Mouse (Mus musculus) liver, adult 2 months (tissue): ENCODE measurements at regions not wholly inside any gene's neighbourhood (a gene's known extent, or its start where the extent isn't known, plus 50 kb on each side); places are given as distances from the start of the nearest gene placed in this dataset.

Experiments
- DNase-seq: peaks from one replicate; pipeline ENCODE4 v3.0.0-alpha.2; 2011; ENCODE audit warnings: low read depth, low spot score; ENCODE audit errors: extremely low read depth
- H3K27ac ChIP-seq: fragments of 200-500 bp; replicated peaks from 2 replicates; pipeline ENCODE4 v1.5.1; 2012; ENCODE audit warnings: low read depth, mild to moderate bottlenecking, control low read depth, inconsistent platforms, low read length; ENCODE audit not compliant: insufficient read depth
- H3K27me3 ChIP-seq: fragments of 200-500 bp; 2 replicates; pipeline ENCODE4 v1.6.1; 2012; ENCODE audit warnings: mild to moderate bottlenecking, moderate library complexity, low read length, inconsistent platforms; ENCODE audit not compliant: control insufficient read depth, insufficient read depth
- H3K36me3 ChIP-seq: fragments of 200-500 bp; 2 replicates; pipeline ENCODE4 v1.6.1; 2012; ENCODE audit warnings: low read length, inconsistent platforms; ENCODE audit not compliant: control insufficient read depth, insufficient read depth
- H3K4me1 ChIP-seq: fragments of 200-500 bp; 2 replicates; pipeline ENCODE4 v1.6.1; 2011; ENCODE audit warnings: low read length; ENCODE audit not compliant: control insufficient read depth, insufficient read depth
- H3K4me3 ChIP-seq: fragments of 200-500 bp; 2 replicates; pipeline ENCODE4 v1.5.1; 2011; ENCODE audit warnings: low read depth, mild to moderate bottlenecking, control low read depth, low read length, moderate library complexity; ENCODE audit not compliant: insufficient read depth
- H3K79me2 ChIP-seq: fragments of 200-500 bp; 2 replicates; pipeline ENCODE4 v1.6.1; 2012; ENCODE audit warnings: inconsistent platforms, mild to moderate bottlenecking, low read length, moderate library complexity; ENCODE audit not compliant: control insufficient read depth, insufficient read depth
- H3K9ac ChIP-seq: fragments of 200-500 bp; 2 replicates; pipeline ENCODE4 v1.6.1; 2012; ENCODE audit warnings: low read depth, mild to moderate bottlenecking, control low read depth, inconsistent platforms, low read length
- CTCF ChIP-seq: fragments of 200-500 bp; IDR thresholded peaks from 2 replicates; pipeline ENCODE4 v1.5.1; 2011; ENCODE audit warnings: low read depth, low read length, control low read depth
- POLR2A ChIP-seq: fragments of 200-500 bp; IDR thresholded peaks from 2 replicates; pipeline ENCODE4 v1.6.1; 2011; ENCODE audit warnings: low read length, control low read depth; ENCODE audit not compliant: insufficient read depth; ENCODE audit errors: extremely low read depth
- WGBS: fragments of 180-500 bp; shearing (Covaris S2); methylation state at CpG from one replicate; pipeline ENCODE4 v1.1.7; 2018; 5-methylcytosine and 5-hydroxymethylcytosine counted together

- H3K27ac ChIP-seq = no peak overlapping the region
- no peaks in the 10 kb centered on the region for H3K27me3 ChIP-seq
- WGBS = 86% methylated on average over 3 of the region's 3 CpGs
- no peaks in the 10 kb centered on the region for H3K79me2 ChIP-seq
- TF ChIP-seq POLR2A = no peak
- TF ChIP-seq CTCF = no peak
- no peak overlapping the region for H3K9ac ChIP-seq
- no peak for DNase-seq
- H3K36me3 ChIP-seq = no peaks in the 10 kb centered on the region
- H3K4me3 ChIP-seq = no peak overlapping the region
- no peaks in the 10 kb centered on the region for H3K4me1 ChIP-seq
Observed at GRCm38 (mm10) chr12:26783800-26784199, 314.8 kb downstream of the Cmpk2 start.

- H3K4me1 ChIP-seq = no peaks in the 10 kb centered on the region
- WGBS = 84% methylated on average over 3 of the region's 3 CpGs
- DNase-seq = no peak
Observed at GRCm38 (mm10) chr12:26781537-26781936, 312.5 kb downstream of the Cmpk2 start.

GRCm38 (mm10) chr12:26778796-26779195 is 309.8 kb downstream of the Cmpk2 start:
- no peak for DNase-seq
- TF ChIP-seq POLR2A (no peak), CTCF (no peak)
- 62% methylated on average over 3 of the region's 3 CpGs for WGBS
- Histone ChIP-seq H3K9ac (no peak overlapping the region), H3K79me2 (no peaks in the 10 kb centered on the region), H3K36me3 (no peaks in the 10 kb centered on the region), H3K27ac (no peak overlapping the region), H3K4me3 (no peak overlapping the region), H3K27me3 (no peaks in the 10 kb centered on the region), H3K4me1 (no peaks in the 10 kb centered on the region)

More at GRCm38 (mm10) chr12:26781537-26781936, 312.5 kb downstream of the Cmpk2 start:
- Histone ChIP-seq H3K9ac (no peak overlapping the region), H3K4me3 (no peak overlapping the region), H3K36me3 (no peaks in the 10 kb centered on the region), H3K79me2 (no peaks in the 10 kb centered on the region), H3K27me3 (no peaks in the 10 kb centered on the region), H3K27ac (no peak overlapping the region)
- TF ChIP-seq POLR2A (no peak), CTCF (no peak)

GRCm38 (mm10) chr12:26776986-26777385 is 308.0 kb downstream of the Cmpk2 start:
- WGBS = 94% methylated on average over 1 of the region's 1 CpGs
- TF ChIP-seq CTCF = no peak
- no peak for TF ChIP-seq POLR2A

GRCm38 (mm10) chr12:26774016-26774415 is 305.0 kb downstream of the Cmpk2 start:
- Histone ChIP-seq H3K4me1 (no peaks in the 10 kb centered on the region), H3K9ac (no peak overlapping the region), H3K27ac (no peak overlapping the region), H3K4me3 (no peak overlapping the region), H3K36me3 (no peaks in the 10 kb centered on the region), H3K79me2 (no peaks in the 10 kb centered on the region), H3K27me3 (no peaks in the 10 kb centered on the region)
- no peak for DNase-seq
- 81% methylated on average over 2 of the region's 2 CpGs for WGBS
- TF ChIP-seq POLR2A (no peak), CTCF (no peak)

More at GRCm38 (mm10) chr12:26776986-26777385, 308.0 kb downstream of the Cmpk2 start:
- Histone ChIP-seq H3K9ac (no peak overlapping the region), H3K36me3 (no peaks in the 10 kb centered on the region), H3K27me3 (no peaks in the 10 kb centered on the region), H3K4me3 (no peak overlapping the region), H3K4me1 (no peaks in the 10 kb centered on the region), H3K27ac (no peak overlapping the region), H3K79me2 (no peaks in the 10 kb centered on the region)
- no peak for DNase-seq

- Histone ChIP-seq H3K4me3 (no peak overlapping the region), H3K9ac (no peak overlapping the region), H3K36me3 (no peaks in the 10 kb centered on the region), H3K79me2 (no peaks in the 10 kb centered on the region), H3K27ac (no peak overlapping the region), H3K27me3 (no peaks in the 10 kb centered on the region), H3K4me1 (no peaks in the 10 kb centered on the region)
- no peak for DNase-seq
- WGBS = 69% methylated on average over 1 of the region's 1 CpGs
- no peak for TF ChIP-seq CTCF
- no peak for TF ChIP-seq POLR2A
Observed at GRCm38 (mm10) chr12:26770753-26771583, 302.0 kb downstream of the Cmpk2 start.
